Mouse (Mus musculus) cerebellum, adult 2 months (tissue): ENCODE results near the gene Aox2.

Experiments
- CTCF ChIP-seq: fragments of 200-500 bp; IDR thresholded peaks from 2 replicates; pipeline ENCODE4 v1.5.1; 2011; ENCODE audit warnings: low read depth, mild to moderate bottlenecking, control low read depth, low read length, moderate library complexity, borderline replicate concordance; ENCODE audit not compliant: insufficient read depth
- POLR2A ChIP-seq: fragments of 200-500 bp; IDR thresholded peaks from 2 replicates; pipeline ENCODE4 v1.6.1; 2011; ENCODE audit warnings: low read length, control low read depth, borderline replicate concordance; ENCODE audit not compliant: insufficient read depth

DNA sequence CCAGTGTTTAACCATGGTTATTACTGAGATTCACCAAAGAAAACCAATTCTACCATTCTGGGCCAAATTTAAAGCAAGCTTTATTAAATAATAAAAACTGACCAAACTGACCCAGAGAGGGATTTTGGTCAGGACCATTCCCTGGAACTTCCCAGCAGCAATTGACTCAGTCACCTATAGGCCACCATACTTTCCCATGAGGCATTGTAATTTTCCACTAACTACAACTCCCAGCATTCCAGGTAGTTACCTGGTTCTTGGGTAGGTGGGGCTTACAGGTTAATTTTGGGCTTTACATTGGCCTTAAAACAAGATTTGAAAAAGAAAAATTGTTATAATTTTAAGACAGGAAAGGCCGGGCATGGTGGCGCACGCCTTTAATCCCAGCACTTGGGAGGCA, 87.7 kb downstream of the Aox2 start:
- no peak for TF ChIP-seq CTCF
- TF ChIP-seq POLR2A, result no peak
